Mouse (Mus musculus) C2C12 (cell line): Measurements from ENCODE around the gene Ccdc96.

Source experiments
- CEBPB ChIP-seq: IDR thresholded peaks from one replicate; pipeline ENCODE4 v1.6.1; 2011; ENCODE audit warnings: low read depth, mild to moderate bottlenecking, control low read depth, moderate library complexity
- CTCF ChIP-seq: IDR thresholded peaks from one replicate; pipeline ENCODE4 v1.5.1; 2011; ENCODE audit not compliant: control insufficient read depth, insufficient read depth, insufficient read length
- MAX ChIP-seq: IDR thresholded peaks from one replicate; pipeline ENCODE4 v1.6.1; 2011; ENCODE audit warnings: mild to moderate bottlenecking, control low read depth
- MYOD1 ChIP-seq: IDR thresholded peaks from one replicate; pipeline ENCODE4 v1.6.1; 2011; ENCODE audit warnings: low read depth; ENCODE audit not compliant: control insufficient read depth, insufficient read length
- MYOG ChIP-seq: IDR thresholded peaks from one replicate; pipeline ENCODE4 v1.6.1; 2011; ENCODE audit not compliant: control insufficient read depth, insufficient read length; ENCODE audit errors: extremely low read depth

- TF ChIP-seq CTCF = no peak
- TF ChIP-seq CEBPB = no peak
- no peak for TF ChIP-seq MYOG
- no peak for TF ChIP-seq MAX
- TF ChIP-seq MYOD1 = no peak
Observed at GRCm38 (mm10) chr5:36535438-36536176, 51.2 kb downstream of the Ccdc96 start.
